Mouse (Mus musculus) stomach, postnatal 0 days (tissue): Measurements from ENCODE around the gene Nup107. TPM values are rescaled to one million over a fixed set of nuclear protein-coding genes. Genes with fewer than 3 reads are reported as not detected.
"Not testable (repeated sequence)": the region's sequence is repeated elsewhere in the genome, so short reads cannot be mapped to it uniquely, and the experiment has no call there.

Experiments used
- ATAC-seq: fragments of 200-750 bp; cut with Nextera tagmentation; 2 replicates; pipeline ENCODE4 v1.8.0; 2017; ENCODE audit not compliant: low FRiP score, low TSS enrichment
- DNase-seq: peaks from one replicate; pipeline ENCODE4 v3.0.0-alpha.2; 2016; ENCODE audit warnings: low spot score
- H3K27ac ChIP-seq: fragments of 300-500 bp; sonication (generic); replicated peaks from 2 replicates; pipeline ENCODE4 v1.5.1; 2014; ENCODE audit warnings: mild to moderate bottlenecking, control low read depth
- H3K27me3 ChIP-seq: fragments of 300-500 bp; sonication (generic); 2 replicates; pipeline ENCODE4 v1.6.1; 2014; ENCODE audit warnings: low read length; ENCODE audit not compliant: control insufficient read depth, insufficient read depth
- H3K36me3 ChIP-seq: fragments of 300-500 bp; sonication (generic); 2 replicates; pipeline ENCODE4 v1.6.1; 2014; ENCODE audit warnings: low read length, mixed read lengths; ENCODE audit not compliant: control insufficient read depth, insufficient read depth
- H3K4me1 ChIP-seq: fragments of 300-500 bp; sonication (generic); replicated peaks from 2 replicates; pipeline ENCODE4 v1.6.1; 2014; ENCODE audit warnings: antibody characterized with exemption; ENCODE audit not compliant: control insufficient read depth, insufficient read depth
- H3K4me2 ChIP-seq: fragments of 300-500 bp; sonication (generic); replicated peaks from 2 replicates; pipeline ENCODE4 v1.6.1; 2014; ENCODE audit warnings: low read depth, mild to moderate bottlenecking, control low read depth, moderate library complexity
- H3K4me3 ChIP-seq: fragments of 300-500 bp; sonication (generic); 2 replicates; pipeline ENCODE4 v1.5.1; 2014; ENCODE audit warnings: low read depth, low read length, control low read depth
- H3K9ac ChIP-seq: fragments of 300-500 bp; sonication (generic); 2 replicates; pipeline ENCODE4 v1.6.1; 2014; ENCODE audit warnings: mild to moderate bottlenecking, low read length, control low read depth, mixed read lengths
- H3K9me3 ChIP-seq: fragments of 300-500 bp; sonication (generic); 2 replicates; pipeline ENCODE4 v1.6.1; 2016; ENCODE audit warnings: low read length; ENCODE audit not compliant: control insufficient read depth
- CTCF ChIP-seq: IDR thresholded peaks from 2 replicates; pipeline ENCODE4 v1.5.1; 2016; ENCODE audit warnings: antibody characterized with exemption, low read depth, mild to moderate bottlenecking, moderate library complexity
- EP300 ChIP-seq: optimal IDR thresholded peaks from 2 replicates; pipeline ENCODE3; 2016; ENCODE audit warnings: antibody characterized with exemption
- WGBS: fragments of 180-500 bp; shearing (Covaris S2); extraction: QIAGEN DNeasy Blood & Tissue Kit; methylation state at CpG from one replicate; pipeline ENCODE4 v1.1.7; 2014; 5-methylcytosine and 5-hydroxymethylcytosine counted together
- polyA plus RNA-seq: library from polyadenylated mRNA; unstranded; fragments of >200 nt; fragmentation: Nextera tagmentation; extraction: Ambion mirVana; gene quantifications from 2 replicates; pipeline ENCODE4 v1.2.1, GENCODE M21; 2015

Nup107 gene
- polyA plus RNA-seq, 1 experiment from 2014 or later: 16.5 TPM

- ATAC-seq: no peak
- Histone ChIP-seq H3K4me2 (no peak overlapping the region), H3K27me3 (no peaks in the 10 kb centered on the region), H3K4me1 (no peaks in the 10 kb centered on the region), H3K27ac (no peak overlapping the region), H3K9me3 (no peaks in the 10 kb centered on the region), H3K9ac (no peak overlapping the region), H3K36me3 (peaks cover 3% of the 10 kb centered on the region; the same call in 1 of the 2 replicates), H3K4me3 (no peak overlapping the region)
- TF ChIP-seq CTCF (no peak), EP300 (no peak)
- 88% methylated on average over 10 of the region's 10 CpGs for WGBS
- DNase-seq: no peak
Observed at GRCm38 (mm10) chr10:117748276-117749049, 44.0 kb downstream of the Nup107 start.

GRCm38 (mm10) chr10:117747711-117748110 is 44.8 kb downstream of the Nup107 start:
- no peak overlapping the region for H3K4me3 ChIP-seq
- TF ChIP-seq EP300: no peak
- no peak for TF ChIP-seq CTCF
- peaks cover 3% of the 10 kb centered on the region; the same call in 1 of the 2 replicates for H3K36me3 ChIP-seq
- no peaks in the 10 kb centered on the region for H3K4me1 ChIP-seq
- H3K27me3 ChIP-seq: no peaks in the 10 kb centered on the region
- no peak overlapping the region for H3K27ac ChIP-seq
- no peak overlapping the region for H3K9ac ChIP-seq
- no peaks in the 10 kb centered on the region for H3K9me3 ChIP-seq
- no peak overlapping the region for H3K4me2 ChIP-seq
- no peak for ATAC-seq
- no peak for DNase-seq
- 90% methylated on average over 7 of the region's 7 CpGs for whole genome bisulfite sequencing

GRCm38 (mm10) chr10:117746297-117746883 is 46.1 kb downstream of the Nup107 start, which contains the start of gene Slc35e3:
Slc35e3 (minus strand) TSS chr10:117746365.
- Histone ChIP-seq H3K4me2 (peak within 1 kb of the TSS; percentile 55), H3K27me3 (no peaks in the 10 kb centered on the region), H3K9me3 (no peaks in the 10 kb centered on the region), H3K36me3 (peaks cover 3% of the 10 kb centered on the region; the same call in 1 of the 2 replicates), H3K9ac (peak within 1 kb of the TSS; percentile 39), H3K27ac (peak within 1 kb of the TSS; percentile 26; the same call in 1 of the 2 replicates), H3K4me3 (peak within 1 kb of the TSS; percentile 43), H3K4me1 (no peaks in the 10 kb centered on the region)
- no peak for TF ChIP-seq EP300
- TF ChIP-seq CTCF: no peak
- ATAC-seq (peak; percentile 92), DNase-seq (peak; percentile 97)
- 18% methylated on average over 29 of the region's 46 CpGs for WGBS

- not testable (repeated sequence) for H3K4me1 ChIP-seq, H3K27me3 ChIP-seq, H3K27ac ChIP-seq, H3K9me3 ChIP-seq, H3K36me3 ChIP-seq
- Histone ChIP-seq H3K4me2 (peak overlapping the region; percentile 55), H3K4me3 (peak overlapping the region; percentile 43), H3K9ac (peak overlapping the region; percentile 39)
- ATAC-seq: peak; percentile 2; the same call in 1 of the 2 replicates
- WGBS: under 1% methylated on average over 14 of the region's 46 CpGs
- peak; percentile 45 for DNase-seq
Observed at GRCm38 (mm10) chr10:117745570-117746296, 46.8 kb downstream of the Nup107 start.

GRCm38 (mm10) chr10:117743917-117744316 is 48.6 kb downstream of the Nup107 start:
- Histone ChIP-seq H3K9me3 (no peaks in the 10 kb centered on the region), H3K4me1 (no peaks in the 10 kb centered on the region), H3K4me2 (0 out of 2 replicates have a peak overlapping the region, but pooled peaks have one; percentile 30), H3K27me3 (no peaks in the 10 kb centered on the region), H3K9ac (0 out of 2 replicates have a peak overlapping the region, but pooled peaks have one; percentile 5), H3K4me3 (peak overlapping the region; percentile 39; the same call in 1 of the 2 replicates), H3K36me3 (0 out of 2 replicates have a peak, but pooled peaks cover 3% of the 10 kb centered on the region), H3K27ac (peak overlapping the region; percentile 70; the same call in 1 of the 2 replicates)
- DNase-seq: peak; percentile 69
- TF ChIP-seq EP300 (no peak), CTCF (no peak)
- 66% methylated on average over 4 of the region's 4 CpGs for WGBS
- peak; percentile 75 for ATAC-seq
